Mouse (Mus musculus) cerebellum, adult 2 months (tissue): ENCODE data around the gene Kdm2a. TPM values are rescaled to one million over a fixed set of nuclear protein-coding genes. Genes with fewer than 3 reads are reported as not detected.
A peak's percentile ranks its signal among the peaks of the same experiment; 100 is the strongest.

Experiments used
- DNase-seq, 2 experiments: peaks; one replicate each; pipeline ENCODE4 v3.0.0; 2021
- H3K27ac ChIP-seq: fragments of 200-500 bp; 2 replicates; pipeline ENCODE4 v1.5.1; 2012; ENCODE audit warnings: low read length, control low read depth, inconsistent platforms; ENCODE audit not compliant: insufficient read depth
- H3K27me3 ChIP-seq: fragments of 200-500 bp; 2 replicates; pipeline ENCODE4 v1.6.1; 2012; ENCODE audit warnings: inconsistent platforms, mild to moderate bottlenecking, low read length, moderate library complexity; ENCODE audit not compliant: control insufficient read depth, insufficient read depth
- H3K4me1 ChIP-seq: fragments of 200-500 bp; 2 replicates; pipeline ENCODE4 v1.6.1; 2011; ENCODE audit warnings: low read length; ENCODE audit not compliant: control insufficient read depth, insufficient read depth
- H3K4me3 ChIP-seq: fragments of 200-500 bp; replicated peaks from 2 replicates; pipeline ENCODE3; 2011; ENCODE audit warnings: mild to moderate bottlenecking, low read depth, low read length, control low read depth; ENCODE audit not compliant: insufficient read depth
- CTCF ChIP-seq: fragments of 200-500 bp; IDR thresholded peaks from 2 replicates; pipeline ENCODE4 v1.5.1; 2011; ENCODE audit warnings: low read depth, mild to moderate bottlenecking, control low read depth, low read length, moderate library complexity, borderline replicate concordance; ENCODE audit not compliant: insufficient read depth
- POLR2A ChIP-seq: fragments of 200-500 bp; IDR thresholded peaks from 2 replicates; pipeline ENCODE4 v1.6.1; 2011; ENCODE audit warnings: low read length, control low read depth, borderline replicate concordance; ENCODE audit not compliant: insufficient read depth
- WGBS: fragments of 180-500 bp; shearing (Covaris S2); methylation state at CpG from one replicate; pipeline ENCODE4 v1.1.7; 2018; 5-methylcytosine and 5-hydroxymethylcytosine counted together
- polyA plus RNA-seq: library from polyadenylated mRNA; depleted of rRNA; stranded (reverse); fragments of >200 nt; gene quantifications from 2 replicates; pipeline ENCODE4 v1.2.3, GENCODE M21; 2012; rRNA removed

Kdm2a gene
- 87.1 and 90.4 TPM in 2 replicates for polyA plus RNA-seq

DNA sequence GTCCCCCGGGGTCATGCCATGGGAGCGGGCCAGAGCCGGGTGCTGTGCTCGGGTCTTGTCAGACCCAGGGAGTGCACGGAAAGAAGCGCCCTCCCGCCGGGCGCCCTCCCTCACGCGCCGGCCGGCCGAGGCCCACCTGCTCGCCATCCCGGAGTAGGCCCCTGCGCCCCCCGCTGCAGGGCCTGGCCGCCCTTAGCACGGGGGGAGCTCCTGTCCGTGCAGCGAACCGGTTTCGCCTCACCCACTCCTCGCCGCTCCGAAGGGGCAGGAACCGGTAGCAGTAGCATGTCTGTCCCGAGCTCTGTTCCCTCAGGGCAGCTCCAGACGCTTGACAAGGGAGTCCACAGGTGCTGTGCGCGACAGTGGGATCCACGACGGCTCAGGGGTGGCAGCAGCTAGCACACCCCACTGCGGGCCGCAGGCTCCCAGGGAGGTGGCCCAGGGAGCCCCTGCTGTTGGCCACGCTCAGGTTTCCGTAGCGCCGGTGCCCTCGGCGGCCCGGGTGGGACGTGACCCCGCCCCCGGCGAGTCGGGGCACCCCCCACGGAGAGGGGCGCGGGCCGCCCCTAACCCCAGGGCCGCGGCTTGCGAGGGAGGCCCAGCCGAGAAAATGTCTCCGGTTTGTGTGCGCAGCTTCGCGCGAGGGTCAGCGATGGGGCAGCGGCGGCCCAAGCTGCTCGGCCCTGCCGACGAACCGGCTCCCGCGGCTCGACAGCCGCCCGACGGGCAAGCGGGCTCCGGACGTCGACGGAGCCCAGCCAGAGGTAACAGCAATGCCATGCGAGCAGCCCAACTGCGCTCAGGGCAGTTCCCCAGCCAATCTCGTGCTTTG, at the start of gene Kdm2a:
Gene Kdm2a (minus strand): TSS at position 488 of the 832 bp plus-strand sequence.
- peak; percentile 72 to 79 for DNase-seq
- TF ChIP-seq POLR2A = no peak
- no peak for TF ChIP-seq CTCF
- Histone ChIP-seq H3K4me1 (no peaks in the 10 kb centered on the region), H3K27ac (peak within 1 kb of the TSS; percentile 59; the same call in 1 of the 2 replicates), H3K27me3 (no peaks in the 10 kb centered on the region), H3K4me3 (peak within 1 kb of the TSS; percentile 90)
- 2% methylated on average over 81 of the region's 82 CpGs for WGBS

GRCm38 (mm10) chr19:4447445-4447844, 49.4 kb upstream of the Kdm2a start:
- DNase-seq = no peak
- TF ChIP-seq CTCF (no peak), POLR2A (no peak)
- 25% methylated on average over 9 of the region's 9 CpGs for WGBS
- H3K4me3 ChIP-seq = no peak overlapping the region
- H3K27me3 ChIP-seq = no peaks in the 10 kb centered on the region; the same call in 1 of the 2 replicates
- peaks cover 31% of the 10 kb centered on the region for H3K4me1 ChIP-seq
- H3K27ac ChIP-seq = no peak overlapping the region

- Histone ChIP-seq H3K4me3 (no peak overlapping the region), H3K27ac (no peak overlapping the region), H3K27me3 (no peaks in the 10 kb centered on the region; the same call in 1 of the 2 replicates), H3K4me1 (peaks cover 25% of the 10 kb centered on the region)
- peak; percentile 51 to 60 for DNase-seq
- WGBS = 10% methylated on average over 8 of the region's 8 CpGs
- TF ChIP-seq POLR2A = no peak
- TF ChIP-seq CTCF = no peak
Observed at GRCm38 (mm10) chr19:4446661-4447420, 48.8 kb upstream of the Kdm2a start.

DNA sequence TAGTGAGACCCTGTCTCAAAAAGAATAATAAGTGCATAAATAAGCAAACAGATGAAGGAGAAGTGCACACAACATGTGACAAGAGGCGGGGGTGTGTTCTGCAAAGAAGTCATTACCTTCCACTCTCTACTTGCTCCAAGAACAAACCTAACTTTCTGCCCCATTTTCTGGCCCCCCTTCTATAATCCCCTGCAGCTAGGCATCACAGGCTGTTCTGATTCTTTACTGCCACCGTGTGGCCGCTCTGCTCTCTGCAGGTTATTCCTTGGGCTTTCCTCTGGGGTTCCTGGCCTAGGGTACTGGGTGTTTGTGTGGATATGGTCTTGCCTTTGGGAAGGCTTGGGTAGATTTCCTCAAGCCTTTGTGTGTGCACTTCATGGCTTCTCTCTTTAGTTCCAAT, 44.3 kb upstream of the Kdm2a start:
- Histone ChIP-seq H3K27ac (no peak overlapping the region), H3K4me3 (no peak overlapping the region), H3K27me3 (no peaks in the 10 kb centered on the region), H3K4me1 (peaks cover 16% of the 10 kb centered on the region)
- peak; percentile 70 to 84 for DNase-seq
- WGBS = 16% methylated on average over 3 of the region's 3 CpGs
- TF ChIP-seq POLR2A (no peak), CTCF (peak; percentile 71)

DNA sequence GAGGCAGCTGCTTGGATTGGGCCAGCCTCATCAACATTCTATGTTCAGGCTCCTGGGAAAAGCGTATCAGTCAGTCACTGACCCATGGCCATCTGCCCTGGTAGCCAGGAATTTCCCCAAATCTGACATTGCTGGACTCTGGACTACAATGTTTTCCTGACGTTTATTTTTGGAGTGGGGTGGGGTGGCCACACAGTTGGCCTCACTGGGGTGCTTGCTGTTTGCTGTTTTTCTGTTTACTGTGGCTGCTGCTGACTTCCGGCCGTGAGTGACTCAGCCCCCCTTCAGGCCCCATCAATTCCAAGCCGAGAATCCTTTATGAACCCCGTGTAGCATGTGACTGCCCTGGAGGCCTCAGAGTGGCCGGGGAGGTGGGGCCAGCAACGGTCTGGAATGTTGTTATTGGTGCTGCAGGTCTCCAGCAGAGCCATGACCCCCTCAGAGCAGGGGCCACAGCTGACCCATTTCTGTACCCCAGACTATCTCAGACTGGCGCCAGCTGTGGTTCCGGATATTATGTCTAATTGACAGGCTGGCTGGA, 43.6 kb upstream of the Kdm2a start:
- no peaks in the 10 kb centered on the region for H3K27me3 ChIP-seq
- no peak overlapping the region for H3K4me3 ChIP-seq
- no peak overlapping the region for H3K27ac ChIP-seq
- TF ChIP-seq POLR2A = no peak
- no peak for TF ChIP-seq CTCF
- 24% methylated on average over 10 of the region's 10 CpGs for WGBS
- peaks cover 9% of the 10 kb centered on the region for H3K4me1 ChIP-seq
- peak in 1 of 2 experiments; percentile 43 for DNase-seq

- peak; percentile 45; the same call in 1 of the 2 replicates for TF ChIP-seq CTCF
- TF ChIP-seq POLR2A = no peak
- no peak overlapping the region for H3K27ac ChIP-seq
- no peaks in the 10 kb centered on the region for H3K27me3 ChIP-seq
- H3K4me1 ChIP-seq = peaks cover 6% of the 10 kb centered on the region; the same call in 1 of the 2 replicates
- 26% methylated on average over 6 of the region's 6 CpGs for WGBS
- no peak overlapping the region for H3K4me3 ChIP-seq
- DNase-seq = peak; percentile 52 to 67
Observed at GRCm38 (mm10) chr19:4441090-4441591, 43.1 kb upstream of the Kdm2a start.

DNA sequence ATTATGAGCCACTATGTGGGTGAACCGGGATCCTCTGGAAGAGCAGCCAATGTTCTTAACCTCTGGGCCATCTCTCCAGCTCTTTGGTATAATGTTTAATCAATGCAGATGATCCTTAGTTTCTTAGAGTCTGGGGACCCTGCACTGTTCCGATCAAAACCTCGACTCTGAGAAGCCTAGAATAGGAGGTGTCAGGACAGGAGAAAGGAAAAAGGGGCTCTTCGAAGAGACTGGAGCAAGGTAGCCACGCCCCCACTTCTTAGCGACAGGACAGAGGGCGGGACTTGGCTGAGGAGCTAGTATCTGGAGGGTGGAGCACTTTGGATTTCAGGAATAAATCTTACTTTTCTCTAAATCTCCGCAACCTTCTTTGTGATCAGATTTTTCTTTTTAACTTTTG, 42.1 kb upstream of the Kdm2a start:
- WGBS = 19% methylated on average over 8 of the region's 8 CpGs
- H3K4me3 ChIP-seq = no peak overlapping the region
- TF ChIP-seq POLR2A = no peak
- TF ChIP-seq CTCF = no peak
- peaks cover 6% of the 10 kb centered on the region; the same call in 1 of the 2 replicates for H3K4me1 ChIP-seq
- H3K27ac ChIP-seq = no peak overlapping the region
- no peak for DNase-seq
- H3K27me3 ChIP-seq = no peaks in the 10 kb centered on the region
